Mouse (Mus musculus): Measurements from ENCODE around the gene Rsrc1.

The Rsrc1 gene

GRCm38 (mm10) chr3:67369407-67370079 lies 388.4 kb downstream of the Rsrc1 start:
- DNase-seq (ENCODE audit: low spot score in 2 of 2), result peak in 1 of 2 experiments; percentile 39

DNA sequence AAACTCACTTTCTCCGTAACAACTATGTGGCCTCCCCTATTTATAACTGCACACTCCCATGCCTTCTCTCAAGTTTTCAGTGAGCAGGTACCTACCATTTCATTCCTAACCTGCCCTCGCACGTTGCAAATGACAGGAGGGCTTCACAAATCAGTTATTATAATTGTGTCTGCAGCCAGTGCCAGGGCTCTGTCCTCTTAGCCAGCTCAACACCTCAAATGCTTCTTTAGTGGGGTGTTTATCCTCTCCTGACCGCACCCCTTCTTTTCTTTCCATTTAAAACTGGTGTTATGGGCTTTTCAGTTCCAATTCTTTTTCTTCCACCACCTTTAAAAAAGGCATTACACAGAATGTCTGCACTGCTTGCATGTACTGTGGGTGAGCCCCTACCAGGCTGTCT lies 391.0 kb downstream of the Rsrc1 start:
- DNase-seq (ENCODE audit: low spot score in 2 of 2), result no peak

- peak; percentile 60 to 61 for DNase-seq (ENCODE audit: low spot score in 2 of 2)
These were observed 391.6 kb downstream of the Rsrc1 start for GRCm38 (mm10) chr3:67372781-67373180.

GRCm38 (mm10) chr3:67373872-67374271 lies 392.7 kb downstream of the Rsrc1 start, which contains the start of gene Mlf1:
Gene Mlf1, plus strand, starts transcription at chr3:67374097.
- peak; percentile 82 to 87 for DNase-seq (ENCODE audit: low spot score in 2 of 2)

GRCm38 (mm10) chr3:67374360-67374778 lies 393.2 kb downstream of the Rsrc1 start:
- DNase-seq (ENCODE audit: low spot score in 2 of 2), result no peak

DNA sequence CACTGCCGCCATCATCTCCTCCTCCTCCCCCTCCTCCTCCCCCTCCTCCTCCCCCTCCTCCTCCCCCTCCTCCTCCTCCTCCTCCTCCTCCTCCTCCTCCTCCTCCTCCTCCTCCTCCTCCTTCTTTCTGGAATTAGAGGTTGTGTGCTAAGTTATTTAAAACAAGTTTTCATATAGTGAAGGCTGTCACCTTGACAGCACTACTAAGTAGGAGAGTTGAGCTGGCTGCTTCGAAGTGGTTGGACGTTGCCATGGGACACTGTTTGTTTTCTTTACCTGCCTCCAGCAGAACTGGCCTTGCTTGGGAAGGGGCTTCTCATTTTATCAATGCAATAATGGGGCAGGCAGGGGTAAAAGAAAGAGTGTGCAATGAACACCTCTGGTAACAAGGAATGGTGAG lies 393.9 kb downstream of the Rsrc1 start, which contains the start of gene Gm17402:
Gene Gm17402, minus strand, starts transcription at position 101 of the 400 bp plus-strand sequence.
- no peak for DNase-seq (ENCODE audit: low spot score in 2 of 2)

DNA sequence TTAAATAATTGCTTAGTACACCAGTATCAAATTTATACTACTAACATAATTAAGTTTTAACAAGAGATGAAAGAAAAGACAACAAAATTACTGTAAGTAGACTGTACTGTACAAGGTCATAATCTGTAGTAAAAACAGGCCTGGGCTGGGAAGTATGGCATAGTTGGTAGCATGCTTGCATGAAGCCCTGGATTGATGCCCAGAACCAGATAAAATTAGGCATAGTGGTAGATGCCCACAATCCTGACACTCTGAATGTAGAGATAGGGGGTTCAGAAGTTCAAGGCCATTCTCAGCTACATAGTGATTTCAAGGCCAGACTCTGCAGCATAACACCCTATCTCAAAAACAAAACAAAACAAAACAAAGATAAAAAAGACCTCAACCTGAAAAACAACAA lies 397.0 kb downstream of the Rsrc1 start:
- peak; percentile 31 to 62 for DNase-seq (ENCODE audit: low spot score in 2 of 2)
